Mouse (Mus musculus) gastrocnemius, adult 2 months (tissue): ENCODE measurements at regions not wholly inside any gene's neighbourhood (a gene's known extent, or its start where the extent isn't known, plus 50 kb on each side); places are given as distances from the start of the nearest gene placed in this dataset.
"Not testable (repeated sequence)": the region's sequence is repeated elsewhere in the genome, so short reads cannot be mapped to it uniquely, and the experiment has no call there.

Experiments used
- DNase-seq: peaks from one replicate; pipeline ENCODE4 v3.0.0; 2022
- H3K27ac ChIP-seq: fragments of 200-600 bp; 2 replicates; pipeline ENCODE4 v1.8.1; 2022; ENCODE audit warnings: mild to moderate bottlenecking
- H3K4me3 ChIP-seq: fragments of 200-600 bp; 2 replicates; pipeline ENCODE4 v1.8.1; 2022; ENCODE audit warnings: mild to moderate bottlenecking, moderate library complexity
- CTCF ChIP-seq: fragments of 200-600 bp; IDR thresholded peaks from 2 replicates; pipeline ENCODE4 v1.8.1; 2022; ENCODE audit warnings: antibody characterized with exemption, mild to moderate bottlenecking, moderate library complexity
- intact Hi-C: fragments of 180-260 bp; cut with DNase I; formaldehyde crosslinking; loops from one replicate; pipeline ENCODE4 v1.15.1; 2025

GRCm38 (mm10) chr8:26626651-26627077, 350.5 kb upstream of the Zfp703 start:
- intact Hi-C loops = loop anchor here (5.0 kb wide), 1 partner anchor 69 kb away; no protein-coding TSS in a partner anchor
- Histone ChIP-seq H3K4me3 (peak overlapping the region; percentile 30), H3K27ac (peak overlapping the region; percentile 65)
- DNase-seq = peak; percentile 51
- peak; percentile 4; the same call in 1 of the 2 replicates for TF ChIP-seq CTCF

GRCm38 (mm10) chr8:26627191-26627891, 349.8 kb upstream of the Zfp703 start:
- Histone ChIP-seq H3K27ac (peak overlapping the region; percentile 65), H3K4me3 (peak overlapping the region; percentile 30; the same call in 1 of the 2 replicates)
- TF ChIP-seq CTCF = no peak
- DNase-seq = peak; percentile 30
- intact Hi-C loops = loop anchor here (5.0 kb wide), 1 partner anchor 70 kb away; no protein-coding TSS in a partner anchor

GRCm38 (mm10) chr8:26630544-26630943, 346.6 kb upstream of the Zfp703 start:
- no peak for TF ChIP-seq CTCF
- H3K27ac ChIP-seq = no peak overlapping the region
- H3K4me3 ChIP-seq = no peak overlapping the region
- intact Hi-C loops = no loop called here
- no peak for DNase-seq

GRCm38 (mm10) chr8:26635701-26636100, 341.4 kb upstream of the Zfp703 start:
- intact Hi-C loops = no loop called here
- H3K27ac ChIP-seq = no peak overlapping the region
- no peak for DNase-seq
- TF ChIP-seq CTCF = no peak
- H3K4me3 ChIP-seq = no peak overlapping the region

GRCm38 (mm10) chr8:26645375-26645774, 331.8 kb upstream of the Zfp703 start:
- H3K27ac ChIP-seq, intact Hi-C loops, DNase-seq, H3K4me3 ChIP-seq: not testable (repeated sequence)

- no peak for DNase-seq
- H3K27ac ChIP-seq = no peak overlapping the region
- intact Hi-C loops = no loop called here
- no peak overlapping the region for H3K4me3 ChIP-seq
- no peak for TF ChIP-seq CTCF
Observed at GRCm38 (mm10) chr8:26650287-26650686, 326.8 kb upstream of the Zfp703 start.

GRCm38 (mm10) chr8:26655897-26656296, 321.2 kb upstream of the Zfp703 start:
- intact Hi-C loops = no loop called here
- Histone ChIP-seq H3K4me3 (no peak overlapping the region), H3K27ac (no peak overlapping the region)
- no peak for TF ChIP-seq CTCF
- no peak for DNase-seq

- no peak overlapping the region for H3K4me3 ChIP-seq
- intact Hi-C loops = no loop called here
- TF ChIP-seq CTCF = no peak
- DNase-seq = no peak
- no peak overlapping the region for H3K27ac ChIP-seq
Observed at GRCm38 (mm10) chr8:26656310-26657075, 320.6 kb upstream of the Zfp703 start.

GRCm38 (mm10) chr8:26659381-26659780, 317.7 kb upstream of the Zfp703 start:
- H3K4me3 ChIP-seq = no peak overlapping the region
- no peak for DNase-seq
- no peak overlapping the region for H3K27ac ChIP-seq
- peak; percentile 24; the same call in 1 of the 2 replicates for TF ChIP-seq CTCF
- intact Hi-C loops = no loop called here

GRCm38 (mm10) chr8:26669541-26669940, 307.6 kb upstream of the Zfp703 start:
- DNase-seq = no peak

GRCm38 (mm10) chr8:26672486-26673395, 304.4 kb upstream of the Zfp703 start:
- Histone ChIP-seq H3K4me3 (no peak overlapping the region), H3K27ac (no peak overlapping the region)
- DNase-seq = no peak
- no peak for TF ChIP-seq CTCF
- intact Hi-C loops = no loop called here

More at GRCm38 (mm10) chr8:26669541-26669940, 307.6 kb upstream of the Zfp703 start:
- Histone ChIP-seq H3K4me3 (no peak overlapping the region), H3K27ac (no peak overlapping the region)
- intact Hi-C loops = no loop called here
- no peak for TF ChIP-seq CTCF

GRCm38 (mm10) chr8:26677584-26678138, 299.5 kb upstream of the Zfp703 start:
- intact Hi-C loops = no loop called here
- Histone ChIP-seq H3K27ac (no peak overlapping the region), H3K4me3 (no peak overlapping the region; the same call in 1 of the 2 replicates)
- no peak for TF ChIP-seq CTCF
- no peak for DNase-seq
